8 mouse cellular contexts compared by ENCODE assay signal in the genomic region with DNA sequence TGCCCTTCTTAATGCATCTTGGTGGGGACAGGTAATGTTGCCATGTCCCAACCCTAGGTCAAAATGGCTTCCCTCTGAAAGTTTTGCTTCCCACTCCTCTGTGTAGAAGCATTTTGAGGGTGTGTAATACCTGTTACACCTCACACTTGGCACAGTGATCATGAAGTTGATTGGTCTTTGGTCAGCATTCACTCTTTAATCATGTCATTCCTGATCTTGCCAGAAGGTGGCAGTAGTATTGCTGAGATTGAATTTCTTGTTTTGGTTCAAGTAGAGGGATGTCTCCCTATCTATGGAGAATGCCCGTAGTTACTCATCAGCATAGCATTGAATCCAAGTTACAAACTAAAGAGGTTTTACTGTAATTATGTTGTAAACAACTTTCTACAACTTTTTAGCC.
DNase-seq lines count a peak whose midpoint lies in the region; ATAC-seq and TF ChIP-seq lines count a peak whose summit lies in the region.
"Had no signal": no experiment of that assay in that cellular context is flagged by ENCODE, and none has a peak within 500 bp of the region (broad histone marks: within the 10 kb centered on the region; RNA-seq: fewer than 3 reads in every experiment).

No protein-coding gene starts in this region.

- TF ChIP-seq CTCF in layer of hippocampus, adult 2 months (conservative IDR thresholded peaks at IDR 0.05) = peak; percentile 90
- peak; percentile 59 for TF ChIP-seq CTCF in E14TG2a.4 (conservative IDR thresholded peaks at IDR 0.05; ENCODE audit: low read length)
- peak; percentile 83 for TF ChIP-seq CTCF in lung, embryonic 14.5 days (IDR thresholded peaks at IDR 0.05; ENCODE audit: low read depth)

- 21% methylated on average over 1 of the region's 1 CpGs for WGBS in forebrain, embryonic 13.5 days
- WGBS in lung, embryonic 14.5 days = 7% methylated on average over 1 of the region's 1 CpGs

- no peaks in the 10 kb centered on the region for H3K36me3 ChIP-seq in E14TG2a.4 (ENCODE audit: insufficient read depth, low read length)
- H3K36me3 ChIP-seq in forebrain, embryonic 13.5 days (ENCODE audit: poor library complexity, severe bottlenecking) = no peaks in the 10 kb centered on the region
- H3K36me3 ChIP-seq in lung, embryonic 14.5 days (ENCODE audit: insufficient read depth) = no peaks in the 10 kb centered on the region

- ATAC-seq in forebrain, embryonic 13.5 days = peak; percentile 50; the same call in 1 of the 2 replicates
- ATAC-seq in lung, embryonic 14.5 days (ENCODE audit: insufficient read depth) = peak; percentile 38; the same call in 1 of the 2 replicates

- peak; percentile 33 to 68 for DNase-seq in layer of hippocampus, adult 2 months (ENCODE audit: low spot score in 2 of 2)
- no peak for DNase-seq in layer of hippocampus, postnatal 36 days
- DNase-seq in ZHBTc4 (ENCODE audit: low read depth, low spot score) = peak; percentile 77
- peak; percentile 84 for DNase-seq in lung, embryonic 14.5 days
- DNase-seq in telencephalon, adult 2 months (ENCODE audit: low read depth, low spot score) = peak; percentile 27

- H3K9me3 ChIP-seq in E14TG2a.4 (ENCODE audit: low read length) = no peaks in the 10 kb centered on the region
- no peaks in the 10 kb centered on the region for H3K9me3 ChIP-seq in forebrain, embryonic 13.5 days (replicated peaks)
- H3K9me3 ChIP-seq in lung, embryonic 14.5 days (ENCODE audit: low read depth, low read length) = no peaks in the 10 kb centered on the region

- H3K4me3 ChIP-seq in layer of hippocampus, adult 2 months = no peak overlapping the region
- H3K4me3 ChIP-seq in E14TG2a.4 (replicated peaks; ENCODE audit: low read length) = no peak overlapping the region
- no peak overlapping the region for H3K4me3 ChIP-seq in forebrain, embryonic 13.5 days
- H3K4me3 ChIP-seq in lung, embryonic 14.5 days (ENCODE audit: low read depth, low read length) = no peak overlapping the region
- H3K4me3 ChIP-seq: myocyte had no signal

- H3K4me1 ChIP-seq in E14TG2a.4 (replicated peaks; ENCODE audit: low read depth, low read length) = no peaks in the 10 kb centered on the region
- H3K4me1 ChIP-seq in forebrain, embryonic 13.5 days = no peaks in the 10 kb centered on the region
- H3K4me1 ChIP-seq in lung, embryonic 14.5 days (ENCODE audit: insufficient read depth) = no peaks in the 10 kb centered on the region

- H3K4me2 ChIP-seq in forebrain, embryonic 13.5 days = no peak overlapping the region
- H3K4me2 ChIP-seq in lung, embryonic 14.5 days = no peak overlapping the region

- H3K27ac ChIP-seq in layer of hippocampus, adult 2 months = no peak overlapping the region
- no peak overlapping the region for H3K27ac ChIP-seq in forebrain, embryonic 13.5 days
- no peak overlapping the region for H3K27ac ChIP-seq in lung, embryonic 14.5 days (ENCODE audit: low read depth)

- H3K27me3 ChIP-seq in E14TG2a.4 (ENCODE audit: insufficient read depth, low read length) = no peaks in the 10 kb centered on the region
- H3K27me3 ChIP-seq in forebrain, embryonic 13.5 days = no peaks in the 10 kb centered on the region
- no peaks in the 10 kb centered on the region for H3K27me3 ChIP-seq in lung, embryonic 14.5 days (ENCODE audit: insufficient read depth, low read length)

- H3K9ac ChIP-seq in forebrain, embryonic 13.5 days = no peak overlapping the region
- H3K9ac ChIP-seq in lung, embryonic 14.5 days = no peak overlapping the region

Comparison
In these comparisons a context has a peak if more than half of its experiments do, and no peak if none do; other contexts are left out.
1. DNase-seq: peak in layer of hippocampus, adult 2 months (2 of 2), ZHBTc4 (single experiment), lung, embryonic 14.5 days (single experiment) and telencephalon, adult 2 months (single experiment); none in layer of hippocampus, postnatal 36 days (0 of 2).
2. Peak in every context shown above with its lines, with median percentiles within 50 percentile points of each other: CTCF ChIP-seq.